Mouse (Mus musculus) heart, adult 2 months (tissue): ENCODE measurements around the gene Col6a1. TPM values are rescaled to one million over a fixed set of nuclear protein-coding genes. Genes with fewer than 3 reads are reported as not detected.

Experiments
- DNase-seq, 2 experiments: peaks; one replicate each; pipeline ENCODE4 v3.0.0; 2021
- H3K27ac ChIP-seq: fragments of 200-600 bp; 2 replicates; pipeline ENCODE4 v1.8.1; 2022
- H3K27me3 ChIP-seq: fragments of 200-500 bp; 2 replicates; pipeline ENCODE4 v1.6.1; 2012; ENCODE audit warnings: mild to moderate bottlenecking, low read length, inconsistent platforms, mixed read lengths; ENCODE audit not compliant: control insufficient read depth, insufficient read depth
- H3K36me3 ChIP-seq: fragments of 200-500 bp; 2 replicates; pipeline ENCODE4 v1.6.1; 2012; ENCODE audit warnings: low read length, inconsistent platforms; ENCODE audit not compliant: control insufficient read depth, insufficient read depth
- H3K4me1 ChIP-seq: fragments of 200-500 bp; 2 replicates; pipeline ENCODE4 v1.6.1; 2011; ENCODE audit warnings: low read length; ENCODE audit not compliant: control insufficient read depth, insufficient read depth
- H3K4me3 ChIP-seq: fragments of 200-600 bp; 2 replicates; pipeline ENCODE4 v1.8.1; 2022
- H3K79me2 ChIP-seq: fragments of 200-500 bp; replicated peaks from 2 replicates; pipeline ENCODE4 v1.6.1; 2012; ENCODE audit warnings: mild to moderate bottlenecking, inconsistent platforms, low read length, moderate library complexity, mixed read lengths; ENCODE audit not compliant: control insufficient read depth, insufficient read depth
- H3K9ac ChIP-seq: fragments of 200-500 bp; 2 replicates; pipeline ENCODE4 v1.6.1; 2012; ENCODE audit warnings: low read depth, mild to moderate bottlenecking, control low read depth, inconsistent platforms, low read length, mixed read lengths
- CTCF ChIP-seq: fragments of 200-600 bp; IDR thresholded peaks from 2 replicates; pipeline ENCODE4 v1.8.1; 2022; ENCODE audit warnings: antibody characterized with exemption, mild to moderate bottlenecking, moderate library complexity
- EP300 ChIP-seq: fragments of 200-500 bp; IDR thresholded peaks from 2 replicates; pipeline ENCODE4 v1.6.1; 2011; ENCODE audit warnings: low read depth, low read length, control low read depth; ENCODE audit not compliant: insufficient read depth
- POLR2A ChIP-seq: fragments of 200-500 bp; IDR thresholded peaks from 2 replicates; pipeline ENCODE4 v1.6.1; 2011; ENCODE audit warnings: mild to moderate bottlenecking, low read depth, low read length, control low read depth; ENCODE audit not compliant: insufficient read depth
- WGBS: fragments of 180-500 bp; shearing (Covaris S2); methylation state at CpG from one replicate; pipeline ENCODE4 v1.1.7; 2018; 5-methylcytosine and 5-hydroxymethylcytosine counted together
- intact Hi-C: fragments of 180-260 bp; cut with DNase I; formaldehyde crosslinking; loops from one replicate; pipeline ENCODE4 v1.15.1; 2025
- polyA plus RNA-seq: library from polyadenylated mRNA; depleted of rRNA; stranded (reverse); fragments of >200 nt; gene quantifications from 2 replicates; pipeline ENCODE4 v1.2.3, GENCODE M21; 2012
- total RNA-seq, 2 experiments: library from RNA; stranded (reverse); gene quantifications; 2 replicates each; pipeline ENCODE4 v1.2.3; 2021

The Col6a1 gene
- total and polyA plus RNA-seq, 3 experiments: 30.5 to 75.5 (median 52.4) TPM

DNA sequence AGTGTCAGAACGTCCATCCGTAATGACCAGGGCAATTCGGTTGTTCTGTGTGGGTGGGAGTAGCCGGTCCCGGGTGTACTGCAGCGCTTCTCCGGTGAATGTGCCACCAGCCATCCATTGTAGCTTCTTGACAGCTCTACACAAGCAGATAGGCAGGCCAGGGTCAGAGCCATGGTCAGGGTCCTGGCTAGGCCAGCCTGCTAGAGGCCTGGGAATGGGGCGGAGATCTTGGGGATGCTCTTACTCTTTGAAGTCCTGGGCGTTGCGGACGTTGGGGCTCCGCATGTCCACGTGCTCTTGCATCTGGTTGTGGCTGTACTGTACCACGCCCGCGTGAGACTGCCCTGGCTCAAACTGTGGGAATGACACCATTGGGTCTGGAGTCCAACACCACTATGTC lies 14.6 kb downstream of the Col6a1 start:
- Histone ChIP-seq H3K36me3 (no peaks in the 10 kb centered on the region), H3K9ac (no peak overlapping the region), H3K4me1 (no peaks in the 10 kb centered on the region), H3K27ac (no peak overlapping the region), H3K27me3 (no peaks in the 10 kb centered on the region), H3K4me3 (no peak overlapping the region), H3K79me2 (no peaks in the 10 kb centered on the region)
- WGBS: 95% methylated on average over 16 of the region's 16 CpGs
- no peak for DNase-seq
- TF ChIP-seq CTCF (no peak), EP300 (no peak), POLR2A (no peak)
- intact Hi-C loops: no loop called here

DNA sequence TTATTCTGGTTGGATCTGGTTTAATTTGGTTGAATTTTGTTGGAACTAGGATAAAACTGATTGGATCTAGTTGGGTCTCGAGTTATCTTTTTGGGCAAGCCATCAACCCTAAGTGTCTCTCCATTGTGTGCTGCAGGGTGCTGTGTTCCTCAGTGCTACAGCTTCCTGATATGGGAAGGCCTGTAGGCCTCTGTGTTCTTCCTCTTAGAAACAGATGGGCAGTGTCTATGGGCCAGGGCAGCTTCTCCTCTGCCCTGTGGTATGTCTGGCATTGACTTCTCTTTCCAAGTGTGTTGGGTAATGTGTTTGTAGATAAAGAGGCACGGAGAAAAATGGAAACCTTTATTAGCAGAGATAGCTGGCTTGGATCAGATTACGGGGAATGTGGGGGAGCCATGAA lies 17.5 kb downstream of the Col6a1 start:
- intact Hi-C loops: no loop called here
- TF ChIP-seq POLR2A: no peak
- no peak for TF ChIP-seq EP300
- TF ChIP-seq CTCF: no peak
- no peaks in the 10 kb centered on the region for H3K27me3 ChIP-seq

DNA sequence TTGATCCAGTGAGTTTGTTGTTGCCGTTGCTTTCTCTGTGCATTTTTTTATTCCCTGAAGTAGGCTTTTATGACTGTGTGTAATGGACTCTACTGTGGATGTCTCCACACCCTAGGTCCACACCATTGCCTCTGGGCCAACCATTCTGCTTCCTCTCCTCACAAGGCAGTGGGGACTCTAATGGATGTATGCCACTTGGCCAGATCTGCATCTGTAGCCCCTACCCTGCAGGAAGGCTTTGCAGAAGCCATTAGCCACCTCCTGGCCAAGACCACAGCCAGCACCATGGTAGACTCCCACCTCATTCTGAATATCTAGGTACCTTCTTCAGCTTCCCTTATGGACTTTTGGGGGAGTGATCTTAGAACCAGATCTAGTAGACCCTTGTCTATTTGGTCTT lies 18.4 kb downstream of the Col6a1 start:
- DNase-seq: no peak
- no peak overlapping the region for H3K4me3 ChIP-seq
- H3K4me1 ChIP-seq: no peaks in the 10 kb centered on the region
- no peak overlapping the region for H3K27ac ChIP-seq
- H3K9ac ChIP-seq: no peak overlapping the region
- H3K27me3 ChIP-seq: no peaks in the 10 kb centered on the region
- WGBS: 84% methylated on average over 1 of the region's 1 CpGs
- H3K79me2 ChIP-seq: no peaks in the 10 kb centered on the region
- H3K36me3 ChIP-seq: no peaks in the 10 kb centered on the region
- TF ChIP-seq EP300: no peak
- no peak for TF ChIP-seq POLR2A
- TF ChIP-seq CTCF: no peak
- intact Hi-C loops: no loop called here

More for the DNA sequence above, 17.5 kb downstream of the Col6a1 start:
- DNase-seq: no peak
- no peak overlapping the region for H3K27ac ChIP-seq
- no peaks in the 10 kb centered on the region for H3K36me3 ChIP-seq
- H3K4me1 ChIP-seq: no peaks in the 10 kb centered on the region
- no peaks in the 10 kb centered on the region for H3K79me2 ChIP-seq
- H3K9ac ChIP-seq: no peak overlapping the region
- no peak overlapping the region for H3K4me3 ChIP-seq
- 53% methylated on average over 3 of the region's 3 CpGs for WGBS

DNA sequence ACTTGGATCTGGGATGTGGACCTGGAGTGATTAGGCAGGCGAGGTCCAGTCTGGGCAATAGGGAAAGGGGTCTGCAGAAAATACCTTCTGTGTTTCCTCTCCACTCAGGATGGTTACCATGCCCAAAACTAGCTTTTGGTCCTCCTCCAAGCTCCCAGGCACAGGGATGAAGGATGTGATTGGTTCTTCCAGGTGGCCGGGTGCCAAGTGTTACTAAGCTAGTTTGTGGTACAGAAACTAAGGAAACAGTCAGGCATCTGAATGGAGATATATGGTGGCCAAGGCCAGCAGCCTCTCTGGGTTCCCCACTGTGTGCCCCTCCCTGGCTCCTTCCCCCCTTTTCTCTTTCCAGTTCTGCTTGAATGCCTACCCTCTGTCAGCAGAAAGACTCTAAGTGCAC lies 19.0 kb downstream of the Col6a1 start:
- no peak overlapping the region for H3K4me3 ChIP-seq
- no peak overlapping the region for H3K27ac ChIP-seq
- 69% methylated on average over 2 of the region's 2 CpGs for WGBS
- TF ChIP-seq CTCF (no peak), EP300 (no peak), POLR2A (no peak)
- no peak overlapping the region for H3K9ac ChIP-seq
- DNase-seq: no peak
- no peaks in the 10 kb centered on the region for H3K4me1 ChIP-seq
- no peaks in the 10 kb centered on the region for H3K36me3 ChIP-seq
- no peaks in the 10 kb centered on the region for H3K79me2 ChIP-seq
- intact Hi-C loops: no loop called here
- H3K27me3 ChIP-seq: no peaks in the 10 kb centered on the region

DNA sequence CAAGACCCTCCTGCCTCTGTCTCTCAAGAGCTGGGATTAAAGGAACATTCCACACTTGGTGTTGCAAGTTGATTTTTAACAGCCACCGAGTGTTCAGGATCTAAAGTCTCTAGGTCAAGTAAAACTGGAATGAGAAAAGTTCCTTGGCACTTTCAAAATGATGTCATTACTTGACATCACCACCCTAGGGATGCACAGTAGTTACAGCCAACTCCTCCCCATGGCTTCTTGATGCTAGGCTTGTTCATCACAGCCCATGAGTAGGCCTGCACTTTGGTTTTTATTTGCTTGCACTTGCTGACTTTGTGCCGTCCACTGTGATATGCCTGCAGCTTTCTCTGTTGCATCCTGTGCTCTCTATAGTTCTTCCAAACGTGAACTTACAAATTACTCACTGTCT lies 21.6 kb downstream of the Col6a1 start:
- intact Hi-C loops: no loop called here
- H3K79me2 ChIP-seq: no peaks in the 10 kb centered on the region
- no peaks in the 10 kb centered on the region for H3K27me3 ChIP-seq
- 65% methylated on average over 3 of the region's 3 CpGs for WGBS
- H3K9ac ChIP-seq: no peak overlapping the region
- DNase-seq: no peak
- H3K27ac ChIP-seq: no peak overlapping the region
- H3K4me1 ChIP-seq: no peaks in the 10 kb centered on the region
- no peak overlapping the region for H3K4me3 ChIP-seq
- H3K36me3 ChIP-seq: no peaks in the 10 kb centered on the region
- TF ChIP-seq CTCF: no peak
- TF ChIP-seq POLR2A: no peak
- TF ChIP-seq EP300: no peak

DNA sequence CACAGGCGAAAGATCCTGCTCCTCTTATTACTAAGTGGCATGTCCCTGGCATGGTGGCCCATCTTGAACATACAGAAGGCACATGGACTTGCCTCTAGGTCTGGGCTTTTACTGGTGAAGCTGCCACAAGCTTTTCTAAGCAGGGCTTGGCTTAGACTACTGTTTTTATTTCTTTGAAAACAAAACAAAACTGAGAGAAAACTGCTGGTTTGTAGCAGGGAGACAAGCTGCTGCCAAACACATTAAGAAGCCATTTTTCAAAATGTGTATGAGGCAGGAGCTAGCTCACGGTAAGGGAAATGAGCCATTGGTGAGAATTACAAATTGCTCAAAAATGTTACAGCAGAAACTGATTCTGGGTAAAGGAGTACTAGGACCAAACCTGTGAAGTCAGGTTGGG lies 24.5 kb downstream of the Col6a1 start:
- DNase-seq: no peak
- Histone ChIP-seq H3K27me3 (no peaks in the 10 kb centered on the region), H3K36me3 (no peaks in the 10 kb centered on the region), H3K4me3 (no peak overlapping the region), H3K4me1 (no peaks in the 10 kb centered on the region), H3K27ac (no peak overlapping the region), H3K9ac (no peak overlapping the region), H3K79me2 (no peaks in the 10 kb centered on the region)
- WGBS: 83% methylated on average over 2 of the region's 2 CpGs
- no peak for TF ChIP-seq POLR2A
- no peak for TF ChIP-seq EP300
- no peak for TF ChIP-seq CTCF
- intact Hi-C loops: no loop called here
